Mouse (Mus musculus) ES-E14 (cell line): ENCODE data around the gene Jade1. TPM values are rescaled to one million over a fixed set of nuclear protein-coding genes. Genes with fewer than 3 reads are reported as not detected.

Source experiments
- DNase-seq: peaks from one replicate; pipeline ENCODE4 v3.0.0-alpha.2; 2013; ENCODE audit warnings: low read depth, low spot score
- H3K27ac ChIP-seq: 2 replicates; pipeline ENCODE4 v1.5.1; 2012; ENCODE audit warnings: low read depth, mild to moderate bottlenecking, low read length, moderate library complexity, mixed read lengths; ENCODE audit not compliant: poor library complexity, insufficient read depth, severe bottlenecking
- H3K36me3 ChIP-seq: 2 replicates; pipeline ENCODE4 v1.6.1; 2012; ENCODE audit warnings: mild to moderate bottlenecking, low read length, moderate library complexity, mixed read lengths; ENCODE audit not compliant: control insufficient read depth, poor library complexity, insufficient read depth, severe bottlenecking
- H3K4me1 ChIP-seq, 2 experiments: fragments of 150-350 bp in 1 of 2; sonication (generic) in 1 of 2; 2 replicates each; pipeline ENCODE4 v1.6.1; 2012; ENCODE audit warnings: low read length in 2 of 2, mild to moderate bottlenecking in 1 of 2, mixed read lengths in 1 of 2; ENCODE audit not compliant: control insufficient read depth in 2 of 2, insufficient read depth in 2 of 2, poor library complexity in 1 of 2
- H3K4me3 ChIP-seq, 2 experiments: fragments of 150-350 bp in 1 of 2; sonication (generic) in 1 of 2; 2 replicates each; pipeline ENCODE4 v1.5.1; 2012; ENCODE audit warnings: low read length in 2 of 2, low read depth in 1 of 2, mild to moderate bottlenecking in 1 of 2, mixed read lengths in 1 of 2; ENCODE audit not compliant: insufficient read depth in 1 of 2, poor library complexity in 1 of 2, severe bottlenecking in 1 of 2
- H3K9ac ChIP-seq: 2 replicates; pipeline ENCODE4 v1.6.1; 2012; ENCODE audit warnings: low read depth, mild to moderate bottlenecking, low read length, mixed read lengths; ENCODE audit not compliant: poor library complexity, insufficient read depth, severe bottlenecking
- H3K9me3 ChIP-seq: fragments of 150-350 bp; sonication (generic); 2 replicates; pipeline ENCODE4 v1.6.1; 2012; ENCODE audit warnings: low read depth, mild to moderate bottlenecking, low read length; ENCODE audit not compliant: control insufficient read depth, insufficient read depth
- CHD2 ChIP-seq: IDR thresholded peaks from 2 replicates; pipeline ENCODE4 v1.6.1; 2014; ENCODE audit warnings: mild to moderate bottlenecking, low read depth, low read length, inconsistent platforms
- HCFC1 ChIP-seq: IDR thresholded peaks from 2 replicates; pipeline ENCODE4 v1.6.1; 2012; ENCODE audit warnings: low read length, inconsistent platforms, borderline replicate concordance; ENCODE audit not compliant: insufficient read depth
- MAFK ChIP-seq: IDR thresholded peaks from 2 replicates; pipeline ENCODE4 v1.6.1; 2014; ENCODE audit warnings: mild to moderate bottlenecking, low read depth, low read length, inconsistent platforms; ENCODE audit not compliant: insufficient read depth
- ZC3H11A ChIP-seq: IDR thresholded peaks from 2 replicates; pipeline ENCODE4 v1.6.1; 2012; ENCODE audit warnings: low read depth, mild to moderate bottlenecking, inconsistent platforms, low read length, borderline replicate concordance
- ZNF384 ChIP-seq: IDR thresholded peaks from 2 replicates; pipeline ENCODE4 v1.6.1; 2012; ENCODE audit warnings: low read depth, low read length, inconsistent platforms
- in situ Hi-C, 2 experiments: fragments of 600-800 bp; cut with MboI; formaldehyde crosslinking; loops; one replicate each; pipeline ENCODE4 v1.15.1; 2025; ENCODE audit warnings: low sequenced_read_pairs in 2 of 2, inconsistent platforms in 1 of 2; ENCODE audit not compliant: unreplicated experiment in 2 of 2
- total RNA-seq: library from RNA; depleted of rRNA; stranded (reverse); fragments of 300-350 nt; gene quantifications from 2 replicates; pipeline ENCODE4 v1.2.3, GENCODE M21; 2012

The Jade1 gene
- total RNA-seq, 1 experiment = 218 TPM

- TF ChIP-seq ZNF384 (no peak), ZC3H11A (no peak), HCFC1 (no peak), CHD2 (no peak), MAFK (no peak)
- Histone ChIP-seq H3K4me1 (peaks cover 3 to 31% of the 10 kb centered on the region in 2 experiments), H3K9ac (no peak overlapping the region), H3K4me3 (no peak overlapping the region), H3K27ac (no peak overlapping the region), H3K36me3 (peaks cover 74% of the 10 kb centered on the region), H3K9me3 (no peaks in the 10 kb centered on the region)
- in situ Hi-C loops = no loop called here
- no peak for DNase-seq
Observed at GRCm38 (mm10) chr3:41581436-41581835, 25.9 kb downstream of the Jade1 start.

GRCm38 (mm10) chr3:41582256-41582655 is 26.7 kb downstream of the Jade1 start:
- in situ Hi-C loops = no loop called here
- H3K4me1 ChIP-seq = peaks cover 4 to 30% of the 10 kb centered on the region in 2 experiments
- TF ChIP-seq HCFC1 (no peak), ZNF384 (no peak), MAFK (no peak), ZC3H11A (no peak), CHD2 (no peak)
- no peaks in the 10 kb centered on the region for H3K9me3 ChIP-seq
- peaks cover 73% of the 10 kb centered on the region for H3K36me3 ChIP-seq
- no peak overlapping the region for H3K27ac ChIP-seq
- no peak overlapping the region for H3K4me3 ChIP-seq
- no peak overlapping the region for H3K9ac ChIP-seq
- DNase-seq = no peak

GRCm38 (mm10) chr3:41583092-41583491 is 27.6 kb downstream of the Jade1 start:
- Histone ChIP-seq H3K4me1 (peaks cover 4 to 28% of the 10 kb centered on the region in 2 experiments; a peak in 3 of 4 replicates), H3K27ac (no peak overlapping the region), H3K9ac (no peak overlapping the region), H3K9me3 (no peaks in the 10 kb centered on the region), H3K36me3 (peaks cover 73% of the 10 kb centered on the region), H3K4me3 (no peak overlapping the region)
- no peak for DNase-seq
- in situ Hi-C loops = no loop called here
- TF ChIP-seq ZNF384 (no peak), CHD2 (no peak), HCFC1 (no peak), MAFK (no peak), ZC3H11A (no peak)

- no peaks in the 10 kb centered on the region for H3K9me3 ChIP-seq
- in situ Hi-C loops = no loop called here
- no peak overlapping the region for H3K4me3 ChIP-seq
- peaks cover 74% of the 10 kb centered on the region for H3K36me3 ChIP-seq
- peaks cover 4 to 24% of the 10 kb centered on the region in 2 experiments; a peak in 3 of 4 replicates for H3K4me1 ChIP-seq
- DNase-seq = no peak
- no peak overlapping the region for H3K27ac ChIP-seq
- no peak overlapping the region for H3K9ac ChIP-seq
- TF ChIP-seq ZC3H11A (no peak), HCFC1 (no peak), CHD2 (no peak), ZNF384 (no peak), MAFK (no peak)
Observed at GRCm38 (mm10) chr3:41583621-41584020, 28.1 kb downstream of the Jade1 start.

DNA sequence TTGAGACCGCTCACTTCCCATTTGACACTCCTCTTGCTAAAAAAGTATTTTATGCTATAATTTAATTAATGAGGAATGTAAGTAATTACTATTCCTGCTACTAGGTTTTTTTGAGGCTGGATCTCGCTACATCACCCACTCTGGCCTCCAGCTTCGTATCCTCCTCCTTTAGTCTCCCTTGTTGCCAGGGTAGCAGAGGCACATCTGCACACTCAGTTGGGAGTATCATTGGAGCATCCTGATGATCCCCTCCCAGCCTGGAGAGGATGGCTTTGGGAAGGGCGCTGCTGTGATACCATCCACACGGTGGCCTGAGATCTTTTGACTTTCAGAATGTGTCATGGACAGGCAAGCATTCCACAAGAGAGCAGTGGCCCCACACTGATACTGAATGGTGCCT is 30.0 kb downstream of the Jade1 start:
- H3K4me3 ChIP-seq = no peak overlapping the region
- TF ChIP-seq ZC3H11A (no peak), HCFC1 (no peak), CHD2 (no peak), MAFK (no peak), ZNF384 (no peak)
- peaks cover 82% of the 10 kb centered on the region for H3K36me3 ChIP-seq
- peaks cover 9 to 24% of the 10 kb centered on the region in 2 experiments; a peak in 3 of 4 replicates for H3K4me1 ChIP-seq
- no peak overlapping the region for H3K27ac ChIP-seq
- no peak overlapping the region for H3K9ac ChIP-seq
- in situ Hi-C loops = no loop called here
- H3K9me3 ChIP-seq = no peaks in the 10 kb centered on the region
- no peak for DNase-seq
